Mouse (Mus musculus) T-cell, adult 2 months (primary cell): ENCODE data around the gene Cops6.
A peak's percentile ranks its signal among the peaks of the same experiment; 100 is the strongest.

Experiments used
- DNase-seq: peaks from one replicate; pipeline ENCODE4 v3.0.0; 2022; ENCODE audit warnings: low spot score

The Cops6 gene

DNA sequence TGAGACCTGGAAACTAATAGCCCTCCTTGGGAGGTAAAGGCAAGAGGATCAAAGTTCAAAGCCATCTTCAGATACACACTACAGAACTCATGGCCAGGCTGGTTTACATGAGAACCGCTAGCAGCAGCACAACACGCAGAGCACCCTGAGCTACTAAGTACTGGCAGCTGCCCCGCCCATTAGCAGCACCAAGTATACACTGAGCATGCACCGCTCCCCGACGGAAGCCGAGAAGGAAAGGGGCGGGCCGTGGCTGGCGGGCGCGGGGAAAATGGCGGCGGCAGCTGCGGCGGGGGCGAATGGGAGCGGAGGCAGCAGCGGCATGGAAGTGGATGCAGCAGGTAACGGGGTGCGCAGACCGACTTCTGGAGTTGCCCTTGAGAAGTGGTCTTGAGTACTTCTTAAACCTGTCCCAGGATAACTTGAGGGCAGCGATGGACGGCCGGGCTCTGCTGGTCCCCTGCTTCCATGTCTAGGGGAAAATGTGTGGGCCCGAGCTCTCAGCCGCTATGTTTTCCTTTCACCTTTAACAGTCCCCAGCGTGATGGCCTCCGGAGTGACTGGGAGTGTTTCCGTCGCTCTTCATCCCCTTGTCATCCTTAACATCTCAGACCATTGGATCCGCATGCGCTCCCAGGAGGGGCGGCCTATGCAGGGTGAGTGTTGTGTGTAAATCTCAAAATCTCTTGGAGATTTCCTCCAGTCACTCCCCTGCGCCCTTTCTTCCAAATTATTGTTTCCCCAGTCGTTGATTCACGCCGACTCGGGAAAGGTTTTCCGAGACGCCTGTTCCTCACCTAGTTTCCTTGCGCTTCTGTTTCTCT is at the start of gene Cops6:
Gene Cops6, plus strand, starts transcription at position 230 of the 824 bp plus-strand sequence.
- peak; percentile 96 for DNase-seq

DNA sequence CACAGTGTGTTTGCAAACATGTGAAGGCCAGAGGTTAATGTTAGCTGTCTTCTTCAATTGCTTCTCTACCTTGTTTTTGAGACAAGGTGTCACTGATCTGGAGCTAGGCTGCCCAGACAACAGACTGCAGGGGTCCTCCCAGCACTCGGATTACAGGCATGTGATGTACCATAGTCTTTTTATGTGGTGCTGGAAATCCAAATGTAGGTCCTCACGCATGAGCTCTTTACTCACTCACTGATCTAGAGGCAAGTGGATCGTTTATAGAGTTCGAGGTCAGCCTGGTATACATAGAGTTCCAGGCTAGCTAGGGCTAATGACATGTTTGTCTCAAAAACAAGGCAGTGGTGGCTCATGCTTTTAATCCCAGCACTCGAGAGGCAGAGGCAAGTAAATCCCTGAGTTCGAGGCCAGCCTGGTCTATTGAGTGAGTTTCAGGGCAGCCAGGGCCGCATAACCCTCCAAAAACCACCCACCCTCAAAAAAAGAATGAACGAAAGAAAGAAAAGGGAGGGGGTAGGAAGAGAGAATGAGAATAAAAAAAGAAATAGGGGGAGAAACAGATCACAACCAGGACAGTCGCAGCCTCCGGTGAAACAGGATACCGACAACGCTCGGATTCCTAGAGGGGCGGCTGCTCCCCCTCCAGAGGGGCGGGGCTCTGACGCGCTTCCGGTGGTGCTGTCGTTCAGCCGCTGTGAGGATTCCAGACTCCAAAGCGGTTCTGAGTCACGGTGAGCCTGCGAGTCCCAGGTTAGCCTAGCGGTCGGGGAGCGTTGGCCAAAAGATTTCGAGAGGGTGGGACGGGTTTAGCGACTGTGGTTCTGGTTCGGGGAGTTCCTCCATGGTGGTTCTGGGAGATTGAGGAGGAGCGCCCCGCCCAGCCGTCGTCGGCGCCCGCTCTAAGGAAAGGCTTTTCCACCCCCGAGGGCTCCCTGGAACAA is 44.3 kb upstream of the Cops6 start, which contains the start of gene Zscan21:
Gene Zscan21, plus strand, starts transcription at position 649 of the 944 bp plus-strand sequence.
- DNase-seq, result peak; percentile 94

DNA sequence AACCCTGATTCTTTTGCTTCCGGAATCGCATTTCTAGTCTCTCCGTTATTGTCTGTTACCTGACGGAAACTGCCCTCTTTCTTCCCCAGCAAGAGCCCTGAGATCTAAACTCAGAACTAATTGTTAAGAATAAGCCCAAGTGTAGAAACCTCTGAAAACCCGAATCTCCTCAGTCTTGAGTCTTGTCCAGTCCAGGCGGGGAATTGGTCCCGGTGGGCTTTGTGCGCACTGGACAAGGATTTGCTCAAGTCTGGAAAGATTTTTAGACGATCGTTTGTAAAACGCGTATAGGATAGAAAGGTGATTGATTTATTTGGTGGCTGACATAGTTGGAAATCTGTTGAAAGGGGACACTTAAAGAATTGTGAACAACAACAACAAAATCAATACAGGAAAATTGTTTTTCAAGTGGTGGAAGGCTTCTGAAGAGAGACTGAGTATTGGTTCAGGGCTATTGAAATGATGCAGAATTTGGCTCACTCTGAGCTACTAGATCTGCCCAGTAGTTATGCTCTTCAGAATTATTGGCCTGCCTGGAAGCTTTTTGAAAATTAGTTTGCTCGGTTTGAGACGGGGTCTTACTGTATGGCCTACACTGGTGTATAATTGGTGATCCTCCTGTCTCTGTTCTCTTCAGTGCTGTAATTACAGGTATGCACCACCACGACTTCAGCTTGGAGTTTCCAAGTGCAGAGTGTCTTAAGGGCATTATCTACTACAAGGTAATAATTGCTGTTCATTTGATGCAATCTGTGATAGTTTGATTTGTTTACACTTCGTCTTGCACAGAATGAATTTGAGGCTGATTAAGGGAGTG is 43.5 kb upstream of the Cops6 start:
- DNase-seq, result no peak

DNA sequence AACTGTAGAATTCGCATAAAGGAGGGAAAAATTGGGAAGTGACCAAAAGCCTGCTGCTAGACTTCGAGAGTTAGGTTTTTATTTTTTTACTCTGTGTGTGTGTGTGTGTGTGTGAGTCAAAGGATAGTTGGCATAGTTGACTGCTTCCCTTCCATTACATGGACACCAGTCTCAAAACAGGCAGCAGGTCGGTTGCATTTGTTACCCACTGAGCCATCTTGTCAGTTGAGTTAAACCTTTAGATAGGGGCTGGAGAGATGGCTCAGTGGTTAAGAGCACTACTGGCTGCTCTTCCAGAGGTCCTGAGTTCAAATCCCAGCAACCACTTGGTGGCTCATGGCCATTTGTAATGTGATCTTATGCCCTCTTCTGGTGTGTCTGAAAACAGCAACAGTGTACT is 42.8 kb upstream of the Cops6 start:
- no peak for DNase-seq

DNA sequence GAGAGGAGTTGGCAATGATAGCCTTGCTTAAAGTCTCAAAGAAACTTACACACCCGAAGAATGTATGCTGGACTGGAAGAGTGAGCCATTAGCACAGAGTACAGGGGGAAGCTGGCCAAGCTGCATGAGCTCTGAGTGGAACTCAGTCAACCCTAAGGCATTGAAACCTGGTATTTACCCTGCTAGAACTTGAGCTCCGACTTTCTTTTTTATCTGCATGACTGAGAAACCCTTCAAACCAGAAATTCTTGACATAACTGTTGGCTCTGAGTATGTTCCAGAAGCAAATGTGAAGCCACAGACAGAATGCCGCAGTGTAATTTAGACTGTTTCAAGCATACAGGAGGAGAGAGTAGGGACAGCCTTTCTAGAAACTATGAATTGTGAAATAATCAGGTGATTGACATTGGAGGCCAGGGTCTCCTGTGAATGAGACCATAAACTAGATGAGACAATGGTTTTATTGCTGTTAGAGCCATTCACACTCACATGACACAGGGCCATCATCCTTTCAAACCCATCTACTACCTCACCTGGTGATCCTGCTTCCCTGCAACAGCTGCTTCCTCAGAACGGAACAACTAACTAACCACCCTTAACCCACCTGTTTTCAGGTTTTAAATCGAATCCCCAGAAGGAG is 28.3 kb upstream of the Cops6 start:
- no peak for DNase-seq

DNA sequence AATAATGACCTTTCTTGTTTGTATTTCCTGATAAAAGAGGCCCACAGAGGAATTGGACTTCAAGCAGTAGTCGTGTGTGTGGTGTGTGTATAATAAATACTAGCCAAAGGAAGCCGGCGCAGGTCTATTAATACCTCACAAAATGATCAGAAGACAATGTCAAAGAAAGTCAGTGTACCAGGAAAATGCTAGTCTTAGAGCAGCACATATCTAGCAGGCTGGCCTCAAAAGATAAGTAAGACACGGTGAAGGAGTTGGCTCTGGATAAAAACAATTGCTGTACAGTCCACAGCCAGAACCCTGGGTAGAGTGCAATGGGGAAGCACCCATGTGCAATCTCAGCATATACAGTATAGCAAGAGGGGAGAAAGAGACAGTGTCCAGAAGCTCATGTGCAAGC is 23.6 kb upstream of the Cops6 start:
- DNase-seq, result no peak

DNA sequence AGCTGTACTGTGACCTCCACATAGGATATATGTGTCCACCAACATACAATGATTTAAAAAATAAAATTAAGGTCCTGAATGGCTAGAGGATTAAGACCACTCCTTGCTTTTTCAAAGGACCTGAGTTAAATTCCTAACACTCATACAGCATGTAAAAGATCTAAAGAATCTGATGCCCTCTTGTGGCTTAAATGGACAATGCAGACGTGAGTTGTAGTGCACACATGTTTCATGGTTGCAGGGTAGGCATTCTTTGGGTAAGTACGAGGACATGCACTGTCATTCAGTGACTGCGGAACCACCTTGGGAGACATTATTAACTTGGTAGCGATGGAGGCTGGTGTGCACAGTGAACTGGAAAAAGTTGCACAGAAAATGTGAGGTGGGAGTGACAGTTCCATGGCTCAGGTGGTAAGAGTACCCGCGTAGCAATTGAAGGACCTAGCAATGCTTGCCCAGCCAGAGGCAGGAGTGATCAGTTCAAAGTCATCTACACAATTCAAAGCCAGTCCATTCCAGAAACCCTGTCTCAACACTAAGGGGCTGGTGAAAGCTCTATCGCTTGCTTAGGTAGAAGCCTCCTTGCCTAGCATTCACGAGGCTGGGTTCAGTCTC is 22.8 kb upstream of the Cops6 start:
- DNase-seq, result peak; percentile 37

DNA sequence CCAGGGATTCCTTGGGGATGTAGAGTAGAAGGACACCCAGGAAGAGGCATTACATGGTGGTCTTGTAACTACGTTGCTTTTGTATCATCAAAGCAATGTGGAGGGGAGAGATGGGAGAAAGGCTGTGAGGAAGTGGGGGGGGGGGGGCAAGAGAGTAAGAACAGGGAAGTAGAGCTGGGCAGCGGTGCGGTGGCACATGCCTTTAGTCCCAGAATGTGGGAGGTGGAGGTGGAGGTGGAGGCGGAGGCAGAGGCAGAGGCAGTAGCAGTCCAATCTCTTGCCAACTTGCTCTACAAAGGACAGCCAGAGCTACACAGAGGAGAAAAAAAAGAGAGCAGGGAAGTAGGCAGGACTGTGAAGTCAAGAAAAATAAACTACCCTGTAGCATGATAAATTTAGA is 22.3 kb upstream of the Cops6 start:
- DNase-seq, result no peak

DNA sequence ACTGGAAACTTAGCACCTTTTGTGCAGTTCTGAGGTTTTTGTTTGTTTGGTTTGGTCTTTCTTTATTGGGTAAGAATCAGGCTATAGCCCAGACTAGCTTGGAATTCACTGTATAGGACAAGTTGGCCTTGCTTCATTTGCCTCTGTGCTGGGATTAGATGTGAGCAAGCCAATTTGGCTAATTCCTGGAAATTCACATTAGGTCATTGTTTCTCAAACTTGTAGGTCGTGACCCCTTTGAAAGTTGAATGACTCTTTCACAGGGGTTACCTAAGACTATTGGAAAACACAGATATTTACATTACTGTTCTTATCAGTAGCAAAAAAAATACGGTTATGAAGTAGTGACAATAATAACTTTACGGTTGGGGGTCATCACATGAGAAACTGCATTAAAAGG is 6.5 kb upstream of the Cops6 start:
- no peak for DNase-seq

DNA sequence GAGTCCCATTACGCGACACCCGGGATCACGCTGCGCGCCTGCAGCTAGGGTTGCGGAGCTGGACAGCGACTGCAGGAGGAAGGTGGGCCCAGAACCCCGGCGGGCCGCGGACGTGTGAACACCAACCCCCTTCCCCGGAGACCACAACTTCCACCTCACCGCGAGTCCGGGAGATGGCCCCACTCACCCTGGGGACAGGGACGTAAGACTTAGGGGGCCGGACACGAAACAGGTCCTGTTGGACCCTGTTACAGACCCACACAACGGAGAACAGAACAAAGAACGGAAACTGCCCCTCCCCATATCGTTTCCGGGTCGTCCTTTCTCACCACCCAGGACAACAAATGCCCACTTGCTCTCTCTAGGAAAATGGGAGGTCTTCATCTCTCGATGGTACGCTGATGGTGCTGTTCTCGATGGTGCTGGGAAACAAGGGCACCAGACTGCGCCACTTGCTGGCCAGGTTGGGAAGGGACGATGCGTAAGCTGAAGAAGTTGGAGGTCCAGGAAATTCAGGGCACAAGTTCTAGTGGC is 5.4 kb upstream of the Cops6 start, which contains the start of gene Zfp113:
Gene Zfp113, minus strand, starts transcription at position 302 of the 534 bp plus-strand sequence.
- DNase-seq, result peak; percentile 92

DNA sequence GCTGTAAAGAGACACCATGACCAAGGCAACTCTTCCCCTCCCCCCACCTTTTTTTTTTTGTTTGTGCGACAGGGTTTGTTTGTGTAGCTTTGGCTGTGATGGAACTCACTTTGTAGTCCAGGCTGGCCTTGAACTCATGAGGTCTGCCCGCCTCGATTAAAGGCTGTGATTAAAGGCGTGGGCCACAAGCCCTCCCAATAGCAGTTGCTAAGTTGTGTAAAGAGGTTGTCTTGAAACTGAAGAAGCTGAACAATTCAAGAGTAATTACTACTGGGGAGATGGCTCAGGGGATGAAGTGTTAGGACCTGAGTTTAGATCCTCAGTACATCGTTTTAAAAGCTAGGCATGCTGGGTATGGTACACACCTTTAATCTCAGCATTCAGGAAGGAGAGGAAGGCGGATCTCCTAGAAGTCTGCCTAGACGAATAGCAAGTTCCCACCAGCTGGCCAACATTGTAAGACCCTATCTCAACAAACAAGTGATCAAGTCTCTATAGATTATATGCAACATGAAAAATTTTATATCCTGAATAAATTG is 578 bp upstream of the Cops6 start:
- DNase-seq, result no peak

DNA sequence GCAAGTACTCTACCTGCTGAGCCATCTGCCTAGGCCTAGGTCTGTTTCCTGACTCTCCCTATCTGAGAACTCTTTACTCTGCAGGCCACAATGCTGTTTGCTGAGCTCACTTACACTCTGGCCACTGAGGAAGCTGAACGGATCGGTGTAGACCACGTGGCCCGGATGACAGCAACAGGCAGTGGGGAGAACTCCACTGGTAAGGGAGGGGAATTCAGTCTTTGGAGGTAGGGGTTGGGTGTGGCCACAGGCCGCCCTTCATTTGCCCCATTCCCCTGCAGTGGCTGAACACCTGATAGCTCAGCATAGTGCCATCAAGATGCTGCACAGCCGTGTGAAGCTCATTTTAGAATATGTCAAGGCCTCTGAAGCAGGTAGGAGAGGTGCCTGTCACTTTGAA is 2.2 kb downstream of the Cops6 start:
- DNase-seq, result no peak

DNA sequence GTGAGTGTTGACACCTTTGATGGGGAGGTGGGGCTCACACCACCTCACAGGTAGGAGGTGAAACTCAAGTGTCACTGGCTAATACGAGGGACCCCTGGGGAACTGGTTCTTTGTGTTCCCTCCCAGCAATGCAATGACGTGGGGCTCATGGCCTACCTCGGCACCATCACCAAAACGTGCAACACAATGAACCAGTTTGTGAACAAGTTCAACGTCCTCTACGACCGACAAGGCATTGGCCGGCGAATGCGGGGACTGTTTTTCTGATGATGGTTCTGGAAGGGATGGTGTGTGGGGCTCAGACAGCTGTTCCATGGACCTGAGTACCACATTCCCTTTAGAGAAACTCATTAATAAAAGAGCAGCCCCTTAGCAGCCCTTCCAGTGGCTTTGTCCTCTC is 2.7 kb downstream of the Cops6 start:
- DNase-seq, result no peak

DNA sequence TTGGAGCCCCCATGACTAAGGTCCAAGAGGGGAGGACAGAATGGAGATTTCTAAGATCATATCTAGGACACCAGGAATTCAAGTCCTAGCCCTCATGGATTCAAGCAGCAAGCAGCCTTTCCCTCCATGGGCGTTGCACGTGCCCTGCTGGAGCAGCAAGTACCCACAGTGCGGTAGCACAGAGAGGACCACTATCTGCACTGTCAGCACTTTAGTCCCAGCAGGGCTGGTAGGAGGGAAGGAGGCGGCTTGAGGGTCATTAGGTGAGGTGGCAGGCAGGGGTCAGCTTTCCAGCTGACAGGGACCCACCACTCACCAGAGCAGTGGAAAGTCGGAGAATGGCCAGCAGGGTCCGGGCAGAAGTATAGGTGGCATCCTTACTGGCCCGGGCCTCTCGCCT is 4.7 kb downstream of the Cops6 start:
- no peak for DNase-seq

DNA sequence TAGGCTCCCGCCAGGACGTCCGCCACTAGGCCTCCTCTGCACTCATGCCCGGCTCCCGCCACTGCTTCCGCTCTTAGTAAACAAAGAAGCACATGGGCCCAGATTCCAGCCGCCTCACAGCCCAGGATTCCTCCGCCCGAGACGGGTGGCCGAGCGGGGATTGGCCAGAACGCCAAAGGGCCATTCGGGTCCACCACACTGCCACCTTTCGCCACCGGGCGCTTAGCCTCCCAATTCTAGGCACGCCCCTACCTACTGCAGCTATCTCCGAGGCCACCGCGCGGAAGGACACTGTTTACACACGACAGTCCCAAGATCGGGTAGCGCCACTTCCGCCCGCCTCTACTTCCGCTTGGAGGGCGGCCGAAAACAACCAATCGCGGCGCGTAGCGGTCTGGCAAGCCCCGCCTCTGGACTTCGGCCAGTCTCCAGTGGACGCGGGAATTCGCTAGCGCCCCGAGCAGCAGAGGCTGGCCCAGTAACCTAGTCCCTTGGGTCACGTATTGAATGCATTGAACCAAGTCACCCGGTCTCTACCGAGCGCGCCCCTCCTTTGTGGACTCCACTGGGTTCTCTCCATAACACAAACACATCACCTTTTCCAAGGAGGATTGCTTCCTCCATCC is 10.2 kb downstream of the Cops6 start:
- DNase-seq, result peak; percentile 85

DNA sequence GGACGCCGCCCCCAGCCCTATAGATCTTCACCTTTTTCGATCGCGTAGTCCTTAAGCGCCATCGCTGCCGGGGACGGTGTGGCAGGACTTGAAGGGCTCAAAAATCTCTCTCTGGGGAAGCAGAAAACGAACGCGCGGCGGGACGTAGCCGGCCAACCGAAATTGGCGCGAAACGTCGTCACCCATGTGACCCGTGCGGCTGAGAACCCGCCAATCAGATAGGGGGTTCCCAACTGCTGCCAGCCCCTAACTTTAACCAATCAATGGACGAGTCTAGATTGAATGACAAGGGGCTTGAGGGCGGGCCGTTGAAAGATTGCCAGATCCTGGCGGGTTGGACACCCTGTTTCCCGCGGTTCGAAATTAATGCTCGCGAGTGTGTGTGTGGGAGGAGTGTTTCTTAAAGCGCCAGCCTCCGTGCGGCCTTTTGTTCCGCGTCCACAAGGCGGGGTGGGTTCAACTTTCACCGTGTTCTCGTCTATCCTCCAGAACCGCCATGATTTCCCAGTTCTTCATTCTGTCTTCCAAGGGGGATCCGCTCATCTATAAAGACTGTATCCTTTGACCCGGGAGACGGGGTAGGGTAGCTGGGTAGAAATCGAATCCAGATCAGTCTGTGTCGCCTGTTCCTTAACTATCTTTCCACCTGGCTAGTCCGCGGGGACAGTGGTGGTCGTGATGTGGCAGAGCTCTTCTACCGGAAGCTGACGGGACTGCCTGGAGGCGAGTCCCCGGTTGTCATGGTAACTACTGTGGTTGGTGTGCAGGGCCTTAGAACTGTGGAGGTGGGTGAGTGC is 11.0 kb downstream of the Cops6 start, which contains the start of the genes Ap4m1 and Mcm7:
Gene Ap4m1, plus strand, starts transcription at position 308 of the 797 bp plus-strand sequence.
Gene Mcm7, minus strand, starts transcription at position 728 of the 797 bp plus-strand sequence.
- DNase-seq, result peak; percentile 94

DNA sequence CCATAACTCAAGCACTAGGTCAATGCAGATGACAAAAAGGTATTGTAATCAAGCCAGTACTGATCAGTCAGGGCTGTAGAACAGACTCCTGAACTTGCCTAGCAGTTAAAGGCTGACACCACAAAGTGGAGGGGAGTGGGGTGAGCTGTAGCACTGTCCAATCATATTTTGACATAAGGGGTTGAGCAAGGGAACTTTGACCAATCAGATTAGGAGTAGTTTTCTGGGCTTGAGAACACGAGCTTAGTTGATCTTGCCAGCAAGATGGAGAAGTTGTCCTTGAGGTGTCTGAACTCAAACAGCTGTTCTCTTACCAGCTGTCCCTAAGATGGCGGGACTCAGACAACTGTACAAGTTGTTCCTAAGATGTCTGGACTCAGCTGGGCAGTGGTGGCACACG is 12.3 kb downstream of the Cops6 start:
- DNase-seq, result no peak

DNA sequence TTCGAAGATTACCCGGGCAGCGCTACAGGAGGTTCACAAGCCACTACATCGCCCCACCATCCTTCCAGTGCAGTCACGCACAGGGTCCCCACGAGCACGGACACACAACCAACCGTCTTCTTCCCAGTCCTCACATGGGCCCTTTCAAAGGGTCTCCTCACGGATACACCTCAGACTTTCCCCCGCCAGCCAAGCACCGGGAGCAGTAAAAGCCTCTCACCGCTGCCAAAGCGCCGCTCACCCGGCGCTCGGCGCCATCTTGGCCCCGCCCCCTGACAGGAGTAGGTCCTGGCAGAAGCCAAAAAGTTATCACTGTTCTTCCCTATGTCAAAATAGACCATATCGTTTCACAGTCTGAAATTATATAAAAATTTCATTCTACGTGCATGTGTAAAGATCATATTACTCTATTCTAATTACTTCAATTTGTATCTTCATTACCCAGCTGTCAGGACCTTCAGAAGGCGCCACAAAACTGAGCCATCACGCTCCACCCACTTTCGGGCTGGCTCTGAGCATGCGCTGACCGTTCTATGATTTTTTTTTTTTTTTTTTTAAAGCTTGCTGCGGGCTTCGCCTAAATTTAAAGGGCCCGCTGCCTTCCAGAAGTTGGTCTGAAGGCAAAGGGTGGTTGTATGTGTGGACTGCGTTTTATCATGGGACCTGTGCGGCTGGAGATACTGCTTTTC is 26.2 kb downstream of the Cops6 start, which contains the start of the genes Taf6 and Cnpy4:
Gene Taf6, minus strand, starts transcription at position 502 of the 689 bp plus-strand sequence.
Gene Cnpy4, plus strand, starts transcription at position 536 of the 689 bp plus-strand sequence.
- DNase-seq, result peak; percentile 83
